Mouse (Mus musculus): ENCODE results near the gene Fcgr4. TPM values are rescaled to one million over a fixed set of nuclear protein-coding genes. Genes with fewer than 3 reads are reported as not detected.

The Fcgr4 gene
- polyA plus RNA-seq, 1 experiment = not detected

GRCm38 (mm10) chr1:170982301-170982700, 36.4 kb upstream of the Fcgr4 start:
- 0 out of 2 replicates have a peak, but pooled peaks cover 2% of the 10 kb centered on the region for H3K27me3 ChIP-seq (ENCODE audit: control insufficient read depth)
- H3K9me3 ChIP-seq (ENCODE audit: control insufficient read depth, low read length) = no peaks in the 10 kb centered on the region
- H3K36me3 ChIP-seq (ENCODE audit: control insufficient read depth) = no peaks in the 10 kb centered on the region
- TF ChIP-seq GATA1 (IDR thresholded peaks at IDR 0.05; ENCODE audit: low read length) = no peak
- TF ChIP-seq TAL1 (IDR thresholded peaks at IDR 0.05; ENCODE audit: low read length) = no peak
- no peaks in the 10 kb centered on the region for H3K4me1 ChIP-seq (ENCODE audit: control insufficient read depth)
- no peak overlapping the region for H3K4me3 ChIP-seq (replicated peaks)

- TF ChIP-seq GATA1 (IDR thresholded peaks at IDR 0.05; ENCODE audit: low read length) (no peak), TAL1 (IDR thresholded peaks at IDR 0.05; ENCODE audit: low read length) (no peak)
- H3K9me3 ChIP-seq (ENCODE audit: control insufficient read depth, low read length) = no peaks in the 10 kb centered on the region
- H3K4me1 ChIP-seq (ENCODE audit: control insufficient read depth) = no peaks in the 10 kb centered on the region
- no peaks in the 10 kb centered on the region for H3K36me3 ChIP-seq (ENCODE audit: control insufficient read depth)
- H3K4me3 ChIP-seq (replicated peaks) = no peak overlapping the region
- H3K27me3 ChIP-seq (ENCODE audit: control insufficient read depth) = 0 out of 2 replicates have a peak, but pooled peaks cover 2% of the 10 kb centered on the region
Measured at GRCm38 (mm10) chr1:170983066-170983465, 35.7 kb upstream of the Fcgr4 start.

- no peak overlapping the region for H3K4me3 ChIP-seq (replicated peaks)
- no peaks in the 10 kb centered on the region for H3K4me1 ChIP-seq (ENCODE audit: control insufficient read depth)
- no peaks in the 10 kb centered on the region for H3K36me3 ChIP-seq (ENCODE audit: control insufficient read depth)
- no peak for TF ChIP-seq TAL1 (IDR thresholded peaks at IDR 0.05; ENCODE audit: low read length)
- TF ChIP-seq GATA1 (IDR thresholded peaks at IDR 0.05; ENCODE audit: low read length) = no peak
- H3K27me3 ChIP-seq (ENCODE audit: control insufficient read depth) = 0 out of 2 replicates have a peak, but pooled peaks cover 2% of the 10 kb centered on the region
- H3K9me3 ChIP-seq (ENCODE audit: control insufficient read depth, low read length) = no peaks in the 10 kb centered on the region
Measured at GRCm38 (mm10) chr1:170985092-170985491, 33.6 kb upstream of the Fcgr4 start.

GRCm38 (mm10) chr1:170985861-170986260, 32.9 kb upstream of the Fcgr4 start:
- no peak for TF ChIP-seq TAL1 (IDR thresholded peaks at IDR 0.05; ENCODE audit: low read length)
- TF ChIP-seq GATA1 (IDR thresholded peaks at IDR 0.05; ENCODE audit: low read length) = no peak
- Histone ChIP-seq H3K36me3 (ENCODE audit: control insufficient read depth) (no peaks in the 10 kb centered on the region), H3K4me3 (replicated peaks) (no peak overlapping the region)

GRCm38 (mm10) chr1:170989656-170990055, 29.1 kb upstream of the Fcgr4 start:
- TF ChIP-seq GATA1 (IDR thresholded peaks at IDR 0.05; ENCODE audit: low read length) (no peak), TAL1 (IDR thresholded peaks at IDR 0.05; ENCODE audit: low read length) (no peak)
- no peaks in the 10 kb centered on the region for H3K4me1 ChIP-seq (ENCODE audit: control insufficient read depth)

More at GRCm38 (mm10) chr1:170985861-170986260, 32.9 kb upstream of the Fcgr4 start:
- Histone ChIP-seq H3K27me3 (ENCODE audit: control insufficient read depth) (0 out of 2 replicates have a peak, but pooled peaks cover 2% of the 10 kb centered on the region), H3K4me1 (ENCODE audit: control insufficient read depth) (no peaks in the 10 kb centered on the region), H3K9me3 (ENCODE audit: control insufficient read depth, low read length) (no peaks in the 10 kb centered on the region)

GRCm38 (mm10) chr1:170992550-170992949, 26.2 kb upstream of the Fcgr4 start:
- no peak for TF ChIP-seq GATA1 (IDR thresholded peaks at IDR 0.05; ENCODE audit: low read length)
- TF ChIP-seq TAL1 (IDR thresholded peaks at IDR 0.05; ENCODE audit: low read length) = no peak
- H3K4me3 ChIP-seq (replicated peaks) = no peak overlapping the region
- H3K4me1 ChIP-seq (ENCODE audit: control insufficient read depth) = no peaks in the 10 kb centered on the region
- no peaks in the 10 kb centered on the region for H3K36me3 ChIP-seq (ENCODE audit: control insufficient read depth)
- H3K9me3 ChIP-seq (ENCODE audit: control insufficient read depth, low read length) = no peaks in the 10 kb centered on the region
- no peaks in the 10 kb centered on the region for H3K27me3 ChIP-seq (ENCODE audit: control insufficient read depth)

More at GRCm38 (mm10) chr1:170989656-170990055, 29.1 kb upstream of the Fcgr4 start:
- H3K27me3 ChIP-seq (ENCODE audit: control insufficient read depth) = 0 out of 2 replicates have a peak, but pooled peaks cover 2% of the 10 kb centered on the region
- H3K9me3 ChIP-seq (ENCODE audit: control insufficient read depth, low read length) = no peaks in the 10 kb centered on the region
- H3K4me3 ChIP-seq (replicated peaks) = no peak overlapping the region
- H3K36me3 ChIP-seq (ENCODE audit: control insufficient read depth) = no peaks in the 10 kb centered on the region

- H3K4me1 ChIP-seq (ENCODE audit: control insufficient read depth) = peaks cover 3% of the 10 kb centered on the region
- TF ChIP-seq TAL1 (IDR thresholded peaks at IDR 0.05; ENCODE audit: low read length) (no peak), GATA1 (IDR thresholded peaks at IDR 0.05; ENCODE audit: low read length) (no peak)
- no peaks in the 10 kb centered on the region for H3K9me3 ChIP-seq (ENCODE audit: control insufficient read depth, low read length)
- no peaks in the 10 kb centered on the region for H3K36me3 ChIP-seq (ENCODE audit: control insufficient read depth)
- H3K27me3 ChIP-seq (ENCODE audit: control insufficient read depth) = peaks cover 10% of the 10 kb centered on the region
- H3K4me3 ChIP-seq (replicated peaks) = no peak overlapping the region
Measured at GRCm38 (mm10) chr1:170996034-170996433, 22.7 kb upstream of the Fcgr4 start.

GRCm38 (mm10) chr1:170996753-170997152, 22.0 kb upstream of the Fcgr4 start:
- H3K9me3 ChIP-seq (ENCODE audit: control insufficient read depth, low read length) = no peaks in the 10 kb centered on the region
- H3K27me3 ChIP-seq (ENCODE audit: control insufficient read depth) = peaks cover 10% of the 10 kb centered on the region
- H3K36me3 ChIP-seq (ENCODE audit: control insufficient read depth) = no peaks in the 10 kb centered on the region
- TF ChIP-seq GATA1 (IDR thresholded peaks at IDR 0.05; ENCODE audit: low read length) = no peak
- no peak for TF ChIP-seq TAL1 (IDR thresholded peaks at IDR 0.05; ENCODE audit: low read length)
- H3K4me1 ChIP-seq (ENCODE audit: control insufficient read depth) = peaks cover 3% of the 10 kb centered on the region
- no peak overlapping the region for H3K4me3 ChIP-seq (replicated peaks)

- peak overlapping the region; percentile 2 for H3K4me3 ChIP-seq (replicated peaks)
- no peak for TF ChIP-seq TAL1 (IDR thresholded peaks at IDR 0.05; ENCODE audit: low read length)
- TF ChIP-seq GATA1 (IDR thresholded peaks at IDR 0.05; ENCODE audit: low read length) = no peak
- H3K36me3 ChIP-seq (ENCODE audit: control insufficient read depth) = no peaks in the 10 kb centered on the region
- H3K27me3 ChIP-seq (ENCODE audit: control insufficient read depth) = peaks cover 10% of the 10 kb centered on the region
- H3K9me3 ChIP-seq (ENCODE audit: control insufficient read depth, low read length) = no peaks in the 10 kb centered on the region
- H3K4me1 ChIP-seq (ENCODE audit: control insufficient read depth) = peaks cover 3% of the 10 kb centered on the region
Measured at GRCm38 (mm10) chr1:170997756-170998655, 20.7 kb upstream of the Fcgr4 start.

All from erythroblast, embryonic 14.5 days (primary cell).